Mouse (Mus musculus): Measurements from ENCODE around the gene Alb. TPM values are rescaled to one million over a fixed set of nuclear protein-coding genes. Genes with fewer than 3 reads are reported as not detected.

Gene Alb
- polyA plus RNA-seq, 1 experiment from 2014 or later, result 0.99 TPM

- 43% methylated on average over 4 of the region's 4 CpGs for WGBS
- Histone ChIP-seq H3K9me3 (ENCODE audit: control insufficient read depth) (no peaks in the 10 kb centered on the region), H3K4me3 (ENCODE audit: low read depth, low read length) (no peak overlapping the region), H3K27me3 (replicated peaks; ENCODE audit: control insufficient read depth, insufficient read depth, low read length) (no peaks in the 10 kb centered on the region), H3K27ac (ENCODE audit: low read depth, low read length) (no peak overlapping the region), H3K36me3 (ENCODE audit: control insufficient read depth, insufficient read depth) (no peaks in the 10 kb centered on the region), H3K4me2 (replicated peaks; ENCODE audit: low read depth) (no peak overlapping the region), H3K4me1 (replicated peaks; ENCODE audit: control insufficient read depth, insufficient read depth, low read length) (no peaks in the 10 kb centered on the region), H3K9ac (ENCODE audit: low read depth, low read length) (no peak overlapping the region)
- TF ChIP-seq CTCF (IDR thresholded peaks at IDR 0.05; ENCODE audit: low read depth), result no peak
- ATAC-seq, result no peak
These were observed 21.5 kb upstream of the Alb start for GRCm38 (mm10) chr5:90439157-90439556.

- 52% methylated on average over 3 of the region's 3 CpGs for WGBS
- no peaks in the 10 kb centered on the region for H3K36me3 ChIP-seq (ENCODE audit: control insufficient read depth, insufficient read depth)
- ATAC-seq, result no peak
- no peaks in the 10 kb centered on the region for H3K4me1 ChIP-seq (replicated peaks; ENCODE audit: control insufficient read depth, insufficient read depth, low read length)
- H3K9me3 ChIP-seq (ENCODE audit: control insufficient read depth), result no peaks in the 10 kb centered on the region
- no peaks in the 10 kb centered on the region for H3K27me3 ChIP-seq (replicated peaks; ENCODE audit: control insufficient read depth, insufficient read depth, low read length)
- no peak overlapping the region for H3K4me2 ChIP-seq (replicated peaks; ENCODE audit: low read depth)
- TF ChIP-seq CTCF (IDR thresholded peaks at IDR 0.05; ENCODE audit: low read depth), result no peak
- H3K4me3 ChIP-seq (ENCODE audit: low read depth, low read length), result no peak overlapping the region
- no peak overlapping the region for H3K27ac ChIP-seq (ENCODE audit: low read depth, low read length)
- no peak overlapping the region for H3K9ac ChIP-seq (ENCODE audit: low read depth, low read length)
These were observed 13.1 kb upstream of the Alb start for GRCm38 (mm10) chr5:90447577-90447976.

- no peak overlapping the region for H3K4me2 ChIP-seq (replicated peaks; ENCODE audit: low read depth)
- H3K27me3 ChIP-seq (replicated peaks; ENCODE audit: control insufficient read depth, insufficient read depth, low read length), result no peaks in the 10 kb centered on the region
- WGBS, result 70% methylated on average over 5 of the region's 5 CpGs
- TF ChIP-seq CTCF (IDR thresholded peaks at IDR 0.05; ENCODE audit: low read depth), result no peak
- H3K27ac ChIP-seq (ENCODE audit: low read depth, low read length), result no peak overlapping the region
- no peak overlapping the region for H3K9ac ChIP-seq (ENCODE audit: low read depth, low read length)
- H3K36me3 ChIP-seq (ENCODE audit: control insufficient read depth, insufficient read depth), result no peaks in the 10 kb centered on the region
- H3K4me1 ChIP-seq (replicated peaks; ENCODE audit: control insufficient read depth, insufficient read depth, low read length), result no peaks in the 10 kb centered on the region
- no peak for ATAC-seq
- H3K4me3 ChIP-seq (ENCODE audit: low read depth, low read length), result no peak overlapping the region
- H3K9me3 ChIP-seq (ENCODE audit: control insufficient read depth), result no peaks in the 10 kb centered on the region
These were observed 10.7 kb upstream of the Alb start for GRCm38 (mm10) chr5:90449961-90450360.

DNA sequence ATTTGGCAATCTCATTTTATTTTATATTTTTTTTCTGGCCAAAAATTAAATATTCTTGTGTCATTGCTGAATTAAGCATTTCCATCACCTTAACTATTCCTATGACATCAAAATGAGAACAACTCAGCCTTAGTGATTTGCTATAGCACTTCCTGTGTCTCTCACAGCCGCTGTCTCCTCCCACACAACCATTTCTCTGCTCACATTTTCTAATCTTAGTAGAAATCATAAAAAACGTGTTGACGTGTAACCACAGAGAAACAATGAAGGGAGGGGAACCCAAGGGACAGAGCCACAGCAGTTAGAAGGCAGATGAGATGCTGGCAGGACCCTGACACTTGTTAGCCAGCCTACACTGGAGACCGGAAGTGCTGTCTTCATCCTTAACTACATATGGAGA, 8.0 kb upstream of the Alb start:
- no peak for ATAC-seq
- TF ChIP-seq CTCF (IDR thresholded peaks at IDR 0.05; ENCODE audit: low read depth), result no peak
- Histone ChIP-seq H3K27ac (ENCODE audit: low read depth, low read length) (no peak overlapping the region), H3K4me1 (replicated peaks; ENCODE audit: control insufficient read depth, insufficient read depth, low read length) (no peaks in the 10 kb centered on the region), H3K27me3 (replicated peaks; ENCODE audit: control insufficient read depth, insufficient read depth, low read length) (no peaks in the 10 kb centered on the region), H3K9ac (ENCODE audit: low read depth, low read length) (no peak overlapping the region), H3K9me3 (ENCODE audit: control insufficient read depth) (no peaks in the 10 kb centered on the region), H3K36me3 (ENCODE audit: control insufficient read depth, insufficient read depth) (no peaks in the 10 kb centered on the region), H3K4me3 (ENCODE audit: low read depth, low read length) (no peak overlapping the region), H3K4me2 (replicated peaks; ENCODE audit: low read depth) (no peak overlapping the region)
- 66% methylated on average over 4 of the region's 4 CpGs for WGBS

GRCm38 (mm10) chr5:90457241-90457640, 3.5 kb upstream of the Alb start:
- H3K36me3 ChIP-seq (ENCODE audit: control insufficient read depth, insufficient read depth), result no peaks in the 10 kb centered on the region
- no peak overlapping the region for H3K9ac ChIP-seq (ENCODE audit: low read depth, low read length)
- ATAC-seq, result no peak
- WGBS, result 69% methylated on average over 1 of the region's 1 CpGs
- no peak for TF ChIP-seq CTCF (IDR thresholded peaks at IDR 0.05; ENCODE audit: low read depth)
- no peak overlapping the region for H3K27ac ChIP-seq (ENCODE audit: low read depth, low read length)
- no peaks in the 10 kb centered on the region for H3K4me1 ChIP-seq (replicated peaks; ENCODE audit: control insufficient read depth, insufficient read depth, low read length)
- H3K4me3 ChIP-seq (ENCODE audit: low read depth, low read length), result no peak overlapping the region
- no peaks in the 10 kb centered on the region for H3K9me3 ChIP-seq (ENCODE audit: control insufficient read depth)
- no peak overlapping the region for H3K4me2 ChIP-seq (replicated peaks; ENCODE audit: low read depth)
- H3K27me3 ChIP-seq (replicated peaks; ENCODE audit: control insufficient read depth, insufficient read depth, low read length), result no peaks in the 10 kb centered on the region

DNA sequence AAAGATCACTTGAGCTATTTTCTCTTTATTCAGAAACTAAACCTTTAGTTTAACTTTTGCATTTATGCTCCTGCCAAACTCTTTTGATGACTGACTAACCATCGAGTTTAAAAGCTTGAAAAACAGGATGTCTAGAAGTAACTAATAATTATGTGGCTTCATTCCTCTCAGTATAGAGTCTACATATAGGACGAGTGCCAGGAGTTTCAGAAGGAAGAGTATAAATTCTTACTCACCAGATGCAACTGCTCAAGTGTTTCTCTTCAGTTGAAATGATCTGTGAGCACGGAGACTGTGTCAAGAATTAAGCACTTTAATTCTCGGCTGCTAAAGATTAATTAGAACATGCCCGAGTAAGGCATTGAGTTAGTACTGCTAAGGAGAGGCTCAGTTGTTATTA, 2.0 kb upstream of the Alb start:
- Histone ChIP-seq H3K4me3 (ENCODE audit: low read depth, low read length) (no peak overlapping the region), H3K9ac (ENCODE audit: low read depth, low read length) (no peak overlapping the region), H3K9me3 (ENCODE audit: control insufficient read depth) (no peaks in the 10 kb centered on the region), H3K4me2 (replicated peaks; ENCODE audit: low read depth) (no peak overlapping the region), H3K27me3 (replicated peaks; ENCODE audit: control insufficient read depth, insufficient read depth, low read length) (no peaks in the 10 kb centered on the region), H3K4me1 (replicated peaks; ENCODE audit: control insufficient read depth, insufficient read depth, low read length) (no peaks in the 10 kb centered on the region), H3K36me3 (ENCODE audit: control insufficient read depth, insufficient read depth) (no peaks in the 10 kb centered on the region), H3K27ac (ENCODE audit: low read depth, low read length) (no peak overlapping the region)
- ATAC-seq, result no peak
- WGBS, result 56% methylated on average over 5 of the region's 5 CpGs
- no peak for TF ChIP-seq CTCF (IDR thresholded peaks at IDR 0.05; ENCODE audit: low read depth)

GRCm38 (mm10) chr5:90466806-90467205, 6.1 kb downstream of the Alb start:
- no peaks in the 10 kb centered on the region for H3K9me3 ChIP-seq (ENCODE audit: control insufficient read depth)
- H3K36me3 ChIP-seq (ENCODE audit: control insufficient read depth, insufficient read depth), result no peaks in the 10 kb centered on the region
- no peaks in the 10 kb centered on the region for H3K4me1 ChIP-seq (replicated peaks; ENCODE audit: control insufficient read depth, insufficient read depth, low read length)
- WGBS, result 71% methylated on average over 4 of the region's 4 CpGs
- ATAC-seq, result no peak
- no peaks in the 10 kb centered on the region for H3K27me3 ChIP-seq (replicated peaks; ENCODE audit: control insufficient read depth, insufficient read depth, low read length)
- TF ChIP-seq CTCF (IDR thresholded peaks at IDR 0.05; ENCODE audit: low read depth), result no peak
- no peak overlapping the region for H3K27ac ChIP-seq (ENCODE audit: low read depth, low read length)
- H3K9ac ChIP-seq (ENCODE audit: low read depth, low read length), result no peak overlapping the region
- H3K4me3 ChIP-seq (ENCODE audit: low read depth, low read length), result no peak overlapping the region
- no peak overlapping the region for H3K4me2 ChIP-seq (replicated peaks; ENCODE audit: low read depth)

Measured in intestine, postnatal 0 days (tissue).